Mouse (Mus musculus) large intestine, adult 2 months (tissue): Measurements from ENCODE around the gene Tha1. TPM values are rescaled to one million over a fixed set of nuclear protein-coding genes. Genes with fewer than 3 reads are reported as not detected.
"Not testable (repeated sequence)": the region's sequence is repeated elsewhere in the genome, so short reads cannot be mapped to it uniquely, and the experiment has no call there.

Experiments
- DNase-seq: peaks from one replicate; pipeline ENCODE4 v3.0.0-alpha.2; 2012; ENCODE audit warnings: low read depth, low spot score
- WGBS: fragments of 180-500 bp; shearing (Covaris S2); methylation state at CpG from one replicate; pipeline ENCODE4 v1.1.7; 2018; 5-methylcytosine and 5-hydroxymethylcytosine counted together
- polyA plus RNA-seq: library from polyadenylated mRNA; depleted of rRNA; stranded (reverse); fragments of >200 nt; gene quantifications from 2 replicates; pipeline ENCODE4 v1.2.3, GENCODE M21; 2012

Gene Tha1
- polyA plus RNA-seq, 1 experiment, result 25.7 TPM

DNA sequence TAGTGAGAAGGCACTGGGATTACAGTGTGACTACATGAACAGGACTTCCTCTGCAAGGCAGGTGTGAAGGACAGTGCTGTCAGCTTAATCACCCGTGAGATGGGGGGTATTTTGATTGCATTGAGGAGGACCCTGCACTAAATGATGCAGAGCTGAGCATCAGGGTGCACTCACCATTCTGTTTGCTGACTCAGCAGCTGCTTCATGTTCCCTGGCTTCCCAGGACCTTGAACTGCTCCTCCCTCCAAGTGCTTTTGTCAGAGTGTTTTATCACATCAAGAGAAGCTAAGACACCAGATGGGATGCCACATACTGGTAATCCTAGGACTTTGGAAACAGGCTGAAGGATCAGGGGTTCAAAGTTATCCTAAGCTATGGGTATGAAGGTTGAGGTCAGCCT is 17.3 kb downstream of the Tha1 start:
- WGBS, result 84% methylated on average over 1 of the region's 1 CpGs
- no peak for DNase-seq

DNA sequence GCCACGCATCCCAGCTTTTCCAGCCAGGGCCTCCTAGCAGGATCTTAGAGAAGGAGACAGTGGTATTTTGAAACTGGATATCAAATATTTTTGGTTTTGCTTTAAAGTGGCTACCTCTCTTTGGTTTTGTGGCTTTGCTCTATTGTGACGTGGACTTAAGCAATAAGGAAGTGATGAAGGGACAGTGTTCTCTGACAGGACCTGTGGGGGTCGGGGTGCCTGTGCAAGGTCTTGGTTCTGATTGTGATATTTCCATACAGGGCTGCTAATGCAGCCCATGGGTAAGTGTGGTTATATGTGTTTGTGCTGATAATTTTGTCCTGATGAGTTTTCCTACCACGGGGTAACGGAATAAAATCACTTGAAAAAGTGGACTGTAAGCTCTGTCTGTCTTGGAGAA is 17.9 kb downstream of the Tha1 start:
- WGBS, result 79% methylated on average over 5 of the region's 5 CpGs
- no peak for DNase-seq

DNA sequence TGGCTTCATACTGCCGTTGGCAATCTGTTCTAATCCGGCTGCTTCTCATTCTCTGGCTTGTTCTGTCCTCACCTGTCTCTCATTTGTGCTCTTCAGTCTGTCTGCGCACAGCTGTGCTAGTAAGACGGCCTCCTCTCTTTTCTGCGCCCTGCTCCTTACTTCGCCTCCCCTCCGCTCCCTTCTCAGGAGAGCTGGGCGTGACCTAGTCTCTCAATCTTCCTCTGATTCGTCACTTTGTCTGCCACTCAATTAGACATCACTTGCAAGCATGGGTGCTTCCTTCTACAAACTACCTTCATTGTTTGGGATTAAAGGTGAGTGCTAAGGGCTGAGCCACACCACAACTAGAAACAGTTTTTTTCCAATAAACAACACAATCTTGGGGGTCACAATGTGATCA is 19.0 kb downstream of the Tha1 start:
- 96% methylated on average over 9 of the region's 9 CpGs for WGBS
- DNase-seq, result no peak

DNA sequence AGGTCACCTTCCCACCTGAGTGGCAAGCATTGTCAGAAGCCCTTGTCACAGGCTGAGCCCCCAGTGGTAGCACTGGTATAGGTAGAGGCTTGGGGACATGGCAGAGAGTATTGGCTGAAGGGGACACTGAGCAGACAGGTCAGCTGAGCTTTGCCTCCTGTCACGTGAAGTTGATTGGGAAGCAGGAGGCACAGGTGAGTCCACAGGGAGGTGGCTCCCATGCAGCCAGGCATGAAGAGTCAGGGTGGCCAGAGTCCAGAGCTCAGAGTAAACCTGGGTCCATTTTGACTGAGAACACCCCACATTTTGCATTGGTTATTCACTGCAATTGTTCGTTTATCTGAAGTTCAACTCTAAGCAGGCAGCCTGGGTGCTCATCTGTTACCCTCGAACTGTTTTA is 20.4 kb downstream of the Tha1 start:
- WGBS, result 84% methylated on average over 3 of the region's 3 CpGs
- no peak for DNase-seq

DNA sequence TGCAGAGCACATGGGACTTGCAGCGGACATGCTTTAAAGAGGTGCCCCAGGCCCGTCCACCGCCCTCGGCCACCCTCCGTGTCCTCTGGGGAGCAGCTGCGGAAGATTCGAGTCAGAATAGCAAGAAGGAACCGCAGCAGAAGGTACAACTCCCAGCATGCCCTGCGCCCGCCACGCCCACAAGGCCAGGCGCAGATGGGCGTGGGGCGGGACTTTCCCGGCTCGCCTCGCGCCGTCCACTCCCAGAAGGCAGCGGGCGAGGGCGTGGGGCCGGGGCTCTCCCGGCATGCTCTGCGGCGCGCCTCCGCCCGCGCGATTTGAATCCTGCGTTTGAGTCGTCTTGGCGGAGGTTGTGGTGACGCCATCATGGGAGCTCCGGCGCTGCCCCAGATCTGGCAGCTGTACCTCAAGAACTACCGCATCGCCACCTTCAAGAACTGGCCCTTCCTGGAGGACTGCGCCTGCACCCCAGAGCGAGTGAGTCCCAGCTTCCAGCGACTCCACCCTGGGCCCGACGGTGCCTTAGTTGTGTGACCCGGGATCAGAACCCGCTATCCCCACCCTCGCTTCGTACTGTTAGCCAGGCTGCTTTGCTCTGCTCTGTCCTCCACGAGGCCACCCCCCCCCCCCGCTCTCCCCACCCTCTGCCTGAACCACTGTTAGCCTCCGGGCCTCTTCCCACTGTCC is 24.2 kb downstream of the Tha1 start, which contains the start of gene Birc5:
TSS of gene Birc5 (plus strand) at position 267 of the 687 bp plus-strand sequence.
- DNase-seq, result no peak
- under 1% methylated on average over 51 of the region's 51 CpGs for WGBS

DNA sequence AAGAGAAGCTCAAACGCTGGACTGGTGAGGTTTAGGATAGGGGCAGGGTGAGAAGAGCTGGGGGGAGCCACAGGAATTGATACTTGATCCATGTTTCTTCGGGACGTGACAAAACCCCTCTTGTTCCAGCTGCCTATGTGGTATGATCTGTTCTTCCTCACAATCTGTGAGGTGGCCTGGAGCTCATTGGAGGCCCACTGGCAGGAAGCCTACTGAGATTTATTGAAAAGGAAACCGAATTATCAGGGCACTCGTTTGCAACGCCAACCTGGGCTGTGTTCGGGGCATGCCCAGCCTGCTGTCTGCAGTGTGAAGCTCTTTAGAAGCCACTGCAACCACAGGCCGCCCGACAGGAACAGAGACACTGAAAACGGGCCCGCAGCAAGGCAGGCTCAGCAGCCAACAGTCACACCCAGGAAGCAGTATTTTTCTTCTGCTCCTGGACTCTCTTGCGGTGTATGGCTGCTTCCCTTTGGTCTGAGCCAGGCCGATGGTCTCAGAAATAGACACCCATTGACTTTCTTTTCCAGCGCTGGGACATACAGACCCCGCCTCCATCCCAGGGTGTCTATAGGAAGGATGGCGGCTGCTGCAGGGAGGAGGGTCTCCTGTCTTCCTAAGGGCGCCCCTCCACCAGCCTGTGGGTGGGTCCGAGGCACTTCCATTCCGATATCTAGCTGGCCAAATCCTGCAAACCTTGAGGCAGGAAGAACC is 24.9 kb downstream of the Tha1 start:
- 3% methylated on average over 19 of the region's 19 CpGs for WGBS
- no peak for DNase-seq

DNA sequence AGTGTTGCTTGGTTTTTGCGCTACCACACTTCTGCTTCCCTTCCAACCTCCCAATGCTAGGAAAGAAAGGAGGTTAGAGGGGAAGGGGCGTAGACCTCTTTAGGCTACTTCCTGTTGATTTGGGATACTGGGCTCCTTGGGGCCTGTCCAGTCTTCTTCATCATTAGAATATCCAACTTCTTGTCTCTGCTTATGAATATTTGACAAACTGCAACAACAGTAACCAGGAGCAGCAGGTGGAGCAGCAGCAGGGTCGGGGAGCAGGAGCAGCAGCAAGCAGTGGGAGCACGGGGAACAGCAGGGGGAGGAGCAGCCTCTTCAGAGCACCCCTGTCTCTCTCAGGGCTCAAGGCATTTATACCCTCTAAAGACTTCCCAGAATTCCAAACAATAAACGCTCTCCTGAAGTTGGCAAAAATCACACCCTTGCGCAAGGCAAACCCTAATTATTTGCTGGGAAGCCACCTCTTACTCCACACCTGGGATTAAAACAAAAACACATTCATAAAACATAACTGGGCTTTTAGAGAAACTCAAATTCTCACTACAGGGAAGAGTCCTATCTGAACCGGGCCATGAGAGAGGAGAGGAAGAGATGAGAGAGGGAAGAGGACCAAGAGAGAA is 25.6 kb downstream of the Tha1 start:
- DNase-seq, result no peak
- WGBS, result 33% methylated on average over 7 of the region's 7 CpGs

DNA sequence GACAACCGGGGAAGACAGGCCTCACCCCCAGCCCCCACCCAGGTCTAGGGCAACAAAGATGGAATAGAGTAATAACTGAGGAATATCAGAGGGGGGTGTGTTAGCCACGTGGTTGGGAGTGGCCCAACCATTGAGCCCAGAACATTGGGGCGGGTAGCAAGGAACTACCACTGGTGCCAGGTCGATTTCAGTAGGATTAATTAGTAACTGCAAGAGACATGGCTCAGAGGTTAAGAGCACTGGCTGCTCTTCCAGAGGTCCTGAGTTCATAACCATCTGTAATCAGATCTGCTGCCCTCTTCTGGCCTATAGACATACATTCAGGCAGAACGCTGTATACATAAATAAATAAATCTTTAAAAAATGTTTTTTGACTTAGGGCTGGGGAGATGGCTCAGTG is 26.6 kb downstream of the Tha1 start:
- no peak for DNase-seq
- WGBS, result 17% methylated on average over 5 of the region's 5 CpGs

DNA sequence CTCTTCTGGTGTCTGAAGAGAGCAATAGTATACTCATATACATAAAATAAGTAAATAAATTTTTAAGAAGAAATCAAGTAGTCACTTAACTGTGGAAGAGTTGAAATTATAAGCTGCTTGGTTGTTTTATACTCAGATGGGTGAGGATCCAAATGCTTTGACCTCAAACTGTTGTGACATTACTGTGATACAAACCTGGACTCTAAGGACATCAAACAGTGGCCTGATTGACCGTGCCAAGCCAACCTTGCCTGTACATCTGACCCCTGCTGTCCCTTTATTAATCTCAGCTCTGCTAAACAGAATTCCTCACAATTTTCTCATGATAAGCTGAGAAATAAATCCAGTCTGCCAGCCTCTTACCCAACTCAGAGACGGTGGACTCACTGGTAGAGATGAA is 27.6 kb downstream of the Tha1 start:
- 83% methylated on average over 2 of the region's 2 CpGs for WGBS
- no peak for DNase-seq

DNA sequence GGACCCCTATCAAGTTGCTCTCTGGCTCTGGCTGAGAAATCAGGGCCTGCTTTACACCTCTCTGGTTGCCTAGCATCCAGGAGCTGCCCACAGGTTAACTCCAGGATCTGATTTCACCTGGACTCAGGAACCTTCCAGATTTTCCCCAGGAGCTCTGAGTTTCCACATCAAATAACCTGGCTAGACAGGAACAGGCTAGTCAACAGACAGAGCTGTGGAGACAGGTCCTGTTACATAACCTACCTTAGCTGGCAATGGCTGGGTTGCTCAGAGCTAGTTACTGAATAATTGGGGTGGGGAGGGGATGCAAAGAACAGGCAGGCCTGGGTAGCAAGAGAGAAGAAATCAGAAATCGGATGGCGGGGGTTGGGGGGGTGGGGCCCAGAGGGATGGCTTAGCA is 28.3 kb downstream of the Tha1 start:
- WGBS, result 81% methylated on average over 2 of the region's 2 CpGs
- no peak for DNase-seq

DNA sequence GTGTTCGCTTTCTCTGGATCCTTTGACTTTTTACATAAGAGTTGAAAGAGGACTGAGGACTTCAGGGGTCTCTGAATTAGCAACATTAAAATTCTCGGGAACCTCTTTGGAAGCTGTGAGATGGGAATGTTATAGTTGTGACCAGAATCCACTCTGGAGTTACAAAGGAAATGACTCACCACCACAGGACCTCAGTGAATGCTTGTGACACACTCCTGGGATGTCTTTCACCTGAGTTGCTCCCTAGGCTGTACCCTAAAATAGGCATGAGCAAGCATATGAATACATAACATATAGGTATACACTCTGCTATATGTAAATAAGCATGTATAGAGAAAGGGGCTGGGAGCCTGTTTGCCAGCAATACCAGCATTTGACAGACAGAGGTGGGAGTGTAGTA is 29.8 kb downstream of the Tha1 start:
- DNase-seq, result no peak
- 89% methylated on average over 2 of the region's 2 CpGs for WGBS

DNA sequence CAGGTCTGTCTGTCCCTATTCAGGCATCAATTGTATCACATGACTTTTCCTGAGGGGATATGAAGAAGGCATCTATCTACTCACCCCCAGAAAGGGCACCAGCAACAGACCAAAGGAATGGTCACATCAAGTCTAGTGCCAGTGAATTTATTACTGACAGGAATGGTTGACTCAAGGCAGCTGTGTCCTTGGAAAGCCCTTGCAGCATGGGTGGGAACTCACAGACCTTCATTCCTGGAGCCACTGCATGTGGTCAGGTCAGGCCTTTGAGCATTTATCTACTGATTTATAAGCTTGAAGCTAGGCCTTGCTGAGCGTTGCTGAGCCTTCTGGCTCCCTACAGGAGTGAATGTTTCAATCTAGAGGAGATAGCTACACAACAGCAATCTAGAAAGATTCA is 32.4 kb downstream of the Tha1 start:
- DNase-seq, result no peak
- 52% methylated on average over 1 of the region's 1 CpGs for WGBS

DNA sequence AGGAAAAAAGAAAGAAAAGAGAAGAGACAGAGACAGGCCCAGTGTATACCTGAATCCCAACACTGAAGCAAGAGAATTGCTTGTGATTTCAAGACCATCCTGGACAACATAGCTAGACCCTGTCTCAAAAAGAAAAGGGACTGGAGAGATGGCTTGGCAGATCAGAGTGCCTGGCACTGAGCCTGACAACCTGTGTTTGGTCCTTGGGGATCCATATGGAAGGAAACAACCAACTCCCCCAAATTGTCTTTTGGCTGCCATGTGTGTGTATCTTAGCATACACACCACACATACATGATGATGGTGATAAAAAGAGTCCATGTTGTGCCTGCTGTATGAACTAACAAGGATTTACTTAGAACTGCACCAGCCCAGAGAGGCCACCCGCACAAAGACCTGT is 34.3 kb downstream of the Tha1 start:
- WGBS, result 80% methylated on average over 1 of the region's 1 CpGs
- no peak for DNase-seq

DNA sequence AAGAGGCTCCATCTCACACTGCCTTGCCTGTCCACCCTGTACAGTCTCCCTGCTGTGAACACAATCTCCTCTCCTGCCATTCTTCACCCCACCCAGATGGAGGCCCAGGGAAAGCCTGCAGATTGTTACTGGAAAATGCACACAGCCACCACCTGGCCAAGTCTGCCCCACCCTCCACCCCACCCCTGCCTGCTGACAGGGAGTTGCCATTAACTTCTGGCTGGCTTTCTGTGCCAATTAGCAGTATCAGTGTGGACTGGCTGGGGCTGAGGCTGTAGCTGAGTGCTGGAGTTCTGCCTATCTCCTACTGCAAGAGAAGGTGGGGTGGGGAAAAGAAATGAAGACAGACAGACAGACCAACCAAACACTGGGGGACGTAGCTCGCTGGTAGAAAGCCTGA is 34.7 kb downstream of the Tha1 start:
- WGBS, result 25% methylated on average over 2 of the region's 2 CpGs
- DNase-seq, result no peak

DNA sequence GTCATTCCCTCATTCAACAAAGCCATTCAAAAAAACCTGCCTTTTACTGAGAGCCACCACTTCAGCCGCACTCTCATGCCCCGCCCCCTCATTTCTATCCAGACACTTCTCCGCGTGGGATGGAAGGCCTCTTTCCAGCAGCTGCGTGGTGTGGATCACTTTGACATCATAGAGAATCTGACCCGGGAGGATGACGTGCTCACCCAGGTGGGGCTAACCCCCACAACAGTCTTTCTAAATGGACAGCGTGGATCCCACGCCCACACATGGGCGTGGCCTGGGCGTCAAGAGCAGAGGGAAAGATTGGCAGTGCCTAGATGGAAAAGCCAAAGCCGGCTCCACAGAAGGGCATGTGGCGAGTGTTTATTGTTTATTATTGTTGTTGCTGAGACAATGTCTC is 37.0 kb downstream of the Tha1 start:
- WGBS, result 23% methylated on average over 13 of the region's 13 CpGs
- no peak for DNase-seq

DNA sequence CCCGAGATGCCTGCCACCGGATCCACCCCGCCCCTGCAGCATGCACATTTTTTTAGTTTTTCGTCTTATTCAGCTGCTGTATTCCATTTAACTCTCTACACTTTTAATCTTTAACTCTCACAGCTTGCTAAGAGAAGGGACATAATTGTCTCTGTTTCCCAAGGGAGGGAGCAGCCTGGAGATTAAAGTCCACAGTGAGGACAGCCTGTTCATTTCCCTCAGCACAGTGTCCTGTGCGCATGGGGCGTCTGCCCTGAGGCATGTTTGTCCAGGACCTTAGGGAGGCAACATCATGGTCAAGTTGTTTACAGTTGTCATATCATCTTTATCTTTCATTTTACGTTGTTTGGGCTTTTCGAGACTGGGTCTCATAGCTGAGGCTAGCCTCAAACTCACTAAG is 39.2 kb downstream of the Tha1 start:
- no peak for DNase-seq
- 30% methylated on average over 8 of the region's 8 CpGs for WGBS

DNA sequence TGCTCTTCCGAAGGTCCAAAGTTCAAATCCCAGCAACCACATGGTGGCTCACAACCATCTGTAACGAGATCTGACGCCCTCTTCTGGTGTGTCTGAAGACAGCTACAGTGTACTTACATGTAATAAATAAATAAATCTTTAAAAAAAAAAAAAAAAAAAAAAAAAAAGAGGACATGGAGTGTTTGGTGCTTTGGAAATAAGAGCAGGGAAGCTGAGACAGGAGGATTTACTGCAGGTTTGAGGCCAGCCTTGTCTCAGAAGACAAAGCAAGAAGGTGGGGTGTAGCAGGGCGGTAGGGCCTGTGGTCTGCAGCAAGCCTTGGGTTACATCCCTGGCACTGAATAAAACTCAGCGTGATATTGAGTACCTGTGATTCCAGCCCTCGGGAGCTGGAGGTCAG is 39.8 kb downstream of the Tha1 start:
- not testable (repeated sequence) for DNase-seq
- WGBS, result 49% methylated on average over 6 of the region's 6 CpGs

DNA sequence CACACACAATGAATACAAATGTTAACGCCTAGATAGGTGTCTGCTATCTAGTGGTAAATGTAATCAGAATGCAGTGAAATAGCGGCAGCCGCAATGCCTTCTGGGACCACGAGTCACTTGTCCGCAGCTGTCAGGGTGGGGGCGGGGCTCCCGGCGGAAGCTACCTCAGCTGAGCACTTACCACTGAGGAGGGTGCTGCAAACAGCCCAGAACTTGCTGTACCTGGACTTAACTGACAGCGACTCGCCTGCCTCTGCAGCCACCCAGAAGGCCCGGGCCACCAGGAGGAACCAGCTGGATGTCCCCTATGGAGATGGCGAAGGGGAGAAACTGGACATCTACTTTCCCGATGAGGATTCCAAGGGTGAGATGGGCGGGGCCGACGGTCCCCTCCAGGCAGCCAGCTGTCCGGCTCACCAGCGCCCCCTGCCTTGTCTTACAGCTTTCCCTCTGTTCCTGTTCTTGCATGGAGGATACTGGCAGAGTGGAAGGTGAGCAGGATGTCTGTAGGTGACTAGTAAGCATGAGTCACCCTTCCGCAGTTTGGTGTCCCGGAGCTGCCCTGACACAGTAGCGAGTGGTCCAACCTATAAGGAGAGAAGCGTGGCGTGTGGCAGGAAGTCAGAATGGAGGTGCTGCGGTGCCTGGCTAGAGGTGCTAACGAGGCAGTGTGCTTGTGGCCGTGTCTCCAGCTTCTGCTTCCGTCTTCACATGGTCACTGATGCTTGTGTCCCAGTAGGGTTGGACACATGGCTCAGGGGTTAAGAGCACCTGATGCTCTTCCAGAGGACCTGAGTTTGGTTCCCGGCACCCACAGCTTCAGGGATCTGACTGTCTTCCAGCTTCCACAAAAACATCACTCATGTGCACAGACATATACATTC is 41.0 kb downstream of the Tha1 start:
- DNase-seq, result no peak

DNA sequence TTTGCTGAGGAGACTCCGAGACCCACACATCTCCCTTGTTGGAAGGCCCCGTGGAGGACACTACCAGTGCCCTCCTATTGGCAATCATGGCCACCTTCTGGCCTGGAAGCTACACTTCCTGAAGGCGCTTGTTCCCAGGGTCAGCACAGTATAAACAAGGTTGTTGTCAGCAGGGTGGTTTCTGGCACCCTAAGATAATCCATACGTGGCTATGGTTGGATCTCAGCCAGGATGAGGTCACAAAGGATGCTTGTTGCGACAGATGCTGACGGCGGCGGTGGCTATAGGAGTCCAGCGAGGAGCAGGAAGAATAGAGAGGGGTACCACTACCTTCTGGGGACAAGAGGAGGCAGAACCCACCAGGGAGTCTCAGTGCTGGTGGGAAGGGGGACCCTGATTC is 42.9 kb downstream of the Tha1 start:
- DNase-seq, result no peak
- 26% methylated on average over 9 of the region's 9 CpGs for WGBS

More for the DNA sequence above, 41.0 kb downstream of the Tha1 start:
- 19% methylated on average over 28 of the region's 28 CpGs for WGBS

DNA sequence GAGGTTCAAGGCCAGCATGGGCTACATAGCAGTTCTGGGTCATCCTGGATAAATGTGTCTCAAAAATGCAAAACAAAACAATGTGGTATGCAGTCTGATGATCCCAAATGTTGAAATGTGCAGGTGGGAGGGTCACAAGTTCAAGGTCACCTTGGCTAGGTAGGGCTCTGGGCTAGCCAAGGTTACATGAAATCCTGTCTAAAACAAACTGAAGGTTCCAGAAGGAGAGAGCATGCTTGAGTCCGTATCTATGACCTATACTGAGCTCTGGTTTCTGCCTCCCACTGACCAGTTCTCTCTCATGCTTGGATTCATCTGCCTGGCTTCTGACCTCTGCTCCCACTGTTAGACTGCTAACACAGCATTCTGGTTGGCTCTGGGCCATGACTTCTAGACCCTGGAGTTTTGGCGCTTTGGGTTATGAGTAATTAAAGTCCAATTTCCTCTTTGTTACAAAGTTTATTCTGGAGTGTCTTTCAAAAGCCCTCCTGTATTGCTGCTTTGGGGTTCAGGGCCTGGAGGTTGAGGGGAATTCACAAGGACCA is 43.5 kb downstream of the Tha1 start:
- no peak for DNase-seq
- 17% methylated on average over 2 of the region's 2 CpGs for WGBS
